Mouse (Mus musculus) embryo, embryonic 9.5 days (tissue): ENCODE results near the gene Nup153.

Experiments used
- DNase-seq: peaks from one replicate; pipeline ENCODE4 v3.0.0-alpha.2; 2017; ENCODE audit errors: extremely low spot score

Nup153 gene

DNA sequence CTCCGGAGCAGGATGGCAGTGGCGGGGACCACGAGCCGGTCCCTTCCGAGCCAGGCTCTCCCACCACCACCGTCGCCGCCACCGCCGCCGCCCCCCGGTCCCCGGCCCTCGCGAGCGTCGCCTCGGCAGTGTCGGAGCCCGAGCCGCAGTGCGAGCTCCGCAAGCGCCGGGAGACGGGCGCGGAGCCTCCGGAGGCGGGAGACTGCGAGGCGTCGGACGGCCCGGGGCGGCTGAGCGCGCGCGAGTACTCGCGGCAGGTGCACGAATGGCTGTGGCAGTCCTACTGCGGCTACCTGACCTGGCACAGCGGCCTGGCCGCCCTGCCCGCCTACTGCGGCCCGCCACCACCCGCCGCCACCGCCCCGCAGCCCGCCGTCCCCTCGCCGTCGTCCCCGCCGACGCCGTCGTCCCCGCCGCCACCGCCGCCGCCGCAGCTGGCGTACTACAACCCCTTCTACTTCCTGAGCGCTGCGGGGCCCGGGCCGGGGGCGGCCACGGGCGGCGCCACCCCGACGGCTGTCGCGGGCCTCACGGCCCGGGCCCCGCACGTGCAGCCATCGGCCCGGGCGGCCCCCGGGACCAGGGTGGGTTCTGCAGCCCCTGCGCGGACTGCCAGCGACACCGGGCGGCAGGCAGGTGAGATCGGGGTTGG lies 58.0 kb downstream of the Nup153 start:
- DNase-seq, result peak; percentile 27

DNA sequence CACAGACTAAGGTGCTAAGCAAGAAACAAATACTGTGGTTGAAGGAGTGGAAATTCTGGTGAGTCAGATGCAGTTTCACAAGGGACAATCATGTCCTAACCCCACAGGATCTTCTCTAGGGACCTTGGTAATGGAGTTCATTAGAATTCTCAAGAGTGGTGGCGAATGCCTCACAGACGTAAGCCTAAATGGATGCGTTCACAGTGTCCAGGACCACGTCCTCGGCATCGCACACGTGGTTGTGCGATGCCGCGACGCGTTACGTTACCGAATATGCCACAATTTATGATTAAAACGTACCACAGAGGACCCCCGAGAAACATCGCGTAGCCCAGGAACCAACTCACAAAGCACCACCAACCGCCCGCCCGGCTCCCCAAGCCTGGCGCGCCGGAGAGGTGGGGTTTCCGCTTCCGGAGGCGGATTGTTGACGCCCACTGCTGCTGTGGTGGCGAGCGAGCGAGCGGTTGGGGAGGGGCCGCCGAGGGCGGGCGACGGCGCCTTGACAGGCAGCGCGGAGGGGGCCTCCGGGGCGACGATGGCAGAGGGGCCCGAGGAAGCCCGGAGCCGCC lies 58.6 kb downstream of the Nup153 start, which contains the start of gene Fam8a1:
Gene Fam8a1 (plus strand): TSS at position 475 of the 572 bp plus-strand sequence.
- peak; percentile 94 for DNase-seq

DNA sequence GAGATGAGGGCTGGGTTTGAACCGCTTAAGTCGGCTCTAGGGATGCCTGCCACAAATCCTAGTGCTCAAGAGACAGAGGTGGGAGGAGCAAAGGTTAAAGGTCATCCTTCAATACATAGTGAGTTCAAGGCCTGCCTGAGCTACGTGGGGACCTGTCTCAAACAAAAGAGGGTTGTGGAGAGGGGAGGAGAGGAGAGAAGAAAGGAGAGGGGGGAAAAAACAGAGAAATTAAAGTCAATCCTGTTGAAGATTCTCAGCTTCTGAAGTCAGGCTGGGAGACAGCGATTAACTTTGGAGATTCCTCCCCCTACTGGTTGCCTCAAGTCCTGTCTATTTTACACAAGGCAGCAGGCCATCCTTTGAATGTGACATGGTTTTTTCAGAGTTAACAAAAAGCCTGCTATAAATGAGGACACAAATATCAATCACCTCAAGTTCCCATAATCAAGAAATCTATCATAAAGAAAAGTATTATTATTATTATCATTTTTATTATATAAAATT lies 64.2 kb downstream of the Nup153 start:
- DNase-seq, result no peak

- DNase-seq, result no peak
These were observed 68.5 kb downstream of the Nup153 start for GRCm38 (mm10) chr13:46659211-46659610.

DNA sequence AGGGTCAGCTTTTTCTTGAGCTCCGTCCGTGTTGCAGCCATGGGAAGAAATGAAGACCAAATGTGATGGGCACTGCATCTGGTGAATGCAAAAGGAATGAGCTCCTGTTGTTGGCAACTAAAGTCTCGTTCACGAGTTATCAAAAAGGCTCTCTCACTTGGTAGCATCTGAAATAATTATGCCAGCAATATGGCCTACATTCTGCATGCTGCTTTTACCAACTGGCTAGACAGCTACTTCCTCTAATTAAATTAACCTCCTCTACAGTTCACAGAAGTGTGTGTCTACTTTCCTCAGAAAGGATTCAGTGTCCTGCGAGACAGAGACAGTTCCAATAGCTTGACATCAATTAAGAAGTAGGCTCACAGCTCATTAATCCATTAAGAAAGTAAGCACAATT lies 73.2 kb downstream of the Nup153 start:
- no peak for DNase-seq

DNA sequence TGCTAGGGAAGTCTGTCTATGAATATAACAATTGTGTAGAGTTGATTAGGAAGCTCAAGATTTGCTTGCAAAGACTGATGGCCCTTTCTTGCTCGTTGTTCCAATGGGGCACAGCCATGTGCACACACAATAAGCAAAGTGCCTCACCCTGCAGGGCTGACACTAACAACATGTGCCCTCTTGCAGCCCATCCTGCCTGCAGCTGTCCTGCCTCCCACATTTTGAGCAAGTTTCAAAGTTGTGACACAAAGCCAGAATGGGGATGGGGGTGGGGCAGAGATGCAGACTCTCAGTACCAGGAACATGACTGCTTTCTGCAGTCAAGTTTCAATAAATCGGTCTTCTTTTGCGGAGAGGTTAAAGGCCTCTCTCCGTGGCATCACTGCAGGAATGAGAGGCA lies 74.1 kb downstream of the Nup153 start:
- DNase-seq, result no peak

DNA sequence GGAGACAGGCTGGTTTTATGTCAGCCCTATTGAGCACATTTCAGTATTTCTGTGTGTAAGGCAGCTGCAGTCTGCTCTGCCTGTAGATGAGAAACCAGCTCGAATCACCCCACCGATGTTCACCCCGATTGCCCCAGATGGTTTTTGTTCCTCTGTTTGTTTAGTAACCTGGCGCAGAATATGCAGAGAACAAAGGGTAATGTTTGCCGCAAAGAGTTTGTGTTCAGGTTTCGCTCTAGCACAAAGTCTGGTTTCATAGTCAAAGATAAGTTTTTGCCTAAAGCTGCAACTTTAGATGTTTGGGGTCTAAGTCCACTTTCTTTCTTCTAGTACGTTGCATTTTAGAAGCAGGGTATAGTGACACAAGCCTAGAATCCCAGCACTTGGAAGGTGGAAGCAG lies 75.1 kb downstream of the Nup153 start:
- DNase-seq, result no peak

- no peak for DNase-seq
These were observed 75.9 kb downstream of the Nup153 start for GRCm38 (mm10) chr13:46651853-46652252.

DNA sequence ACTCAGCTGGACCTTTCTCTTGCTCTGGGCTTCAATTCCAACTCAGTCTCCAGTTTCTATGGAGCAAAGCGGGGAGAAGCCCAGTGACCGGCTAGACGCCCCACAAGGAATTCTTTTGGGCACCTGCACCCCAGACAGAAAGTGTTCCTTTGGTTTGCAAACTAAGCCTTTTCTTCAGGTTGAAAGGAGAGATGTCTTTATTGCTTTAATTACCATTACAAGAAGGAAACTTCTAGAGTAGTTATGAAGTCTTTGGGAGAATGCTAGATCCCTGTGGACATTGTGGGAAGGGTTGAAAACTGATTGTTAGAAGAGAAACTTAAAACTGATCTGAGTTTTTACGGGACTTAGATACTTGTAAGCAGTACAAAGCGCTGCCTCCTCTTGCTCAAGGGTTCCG lies 82.3 kb downstream of the Nup153 start:
- no peak for DNase-seq

GRCm38 (mm10) chr13:46644175-46644574 lies 83.6 kb downstream of the Nup153 start:
- DNase-seq, result no peak

GRCm38 (mm10) chr13:46642318-46642717 lies 85.4 kb downstream of the Nup153 start:
- DNase-seq, result no peak

DNA sequence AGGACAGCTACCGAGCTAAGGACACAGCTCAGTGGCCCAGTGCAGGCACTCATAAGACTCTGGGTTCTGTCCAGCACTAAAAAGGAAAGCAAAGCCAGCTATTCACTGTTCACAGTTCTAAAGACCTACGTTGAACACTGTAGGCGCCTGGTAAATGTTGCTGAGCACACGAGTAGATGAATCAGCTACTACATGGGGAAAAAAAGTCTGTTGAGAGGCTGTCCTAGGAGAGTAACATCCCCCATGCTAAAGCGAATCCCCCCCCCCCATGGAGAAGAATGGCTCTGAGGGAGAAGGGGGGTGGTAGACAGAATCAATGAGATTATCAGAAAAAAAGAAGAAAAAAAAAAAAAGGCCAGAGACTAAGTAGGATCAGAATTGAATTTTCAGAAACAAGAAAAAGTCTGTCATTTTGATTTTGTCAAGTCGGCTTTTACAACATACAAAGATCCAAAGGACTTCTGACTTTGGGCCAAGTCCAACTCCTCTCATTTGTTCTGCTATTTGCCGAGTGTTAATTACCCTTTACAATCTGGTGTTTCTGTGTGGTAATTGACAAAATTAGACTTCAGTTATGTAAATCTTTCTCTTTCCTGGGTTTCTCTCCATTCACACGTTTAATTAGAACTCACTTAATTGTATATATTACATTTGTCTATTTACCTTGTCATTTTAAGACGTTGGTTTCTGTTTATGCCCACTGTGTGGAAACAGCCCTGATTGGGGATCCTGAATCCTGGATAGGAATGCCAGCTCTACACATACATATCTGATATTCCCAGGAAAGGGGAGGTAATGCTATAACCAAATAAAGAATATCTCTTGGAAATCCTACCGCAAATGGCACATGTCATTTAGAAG lies 86.9 kb downstream of the Nup153 start:
- DNase-seq, result no peak

GRCm38 (mm10) chr13:46634133-46634488 lies 93.6 kb downstream of the Nup153 start:
- no peak for DNase-seq

DNA sequence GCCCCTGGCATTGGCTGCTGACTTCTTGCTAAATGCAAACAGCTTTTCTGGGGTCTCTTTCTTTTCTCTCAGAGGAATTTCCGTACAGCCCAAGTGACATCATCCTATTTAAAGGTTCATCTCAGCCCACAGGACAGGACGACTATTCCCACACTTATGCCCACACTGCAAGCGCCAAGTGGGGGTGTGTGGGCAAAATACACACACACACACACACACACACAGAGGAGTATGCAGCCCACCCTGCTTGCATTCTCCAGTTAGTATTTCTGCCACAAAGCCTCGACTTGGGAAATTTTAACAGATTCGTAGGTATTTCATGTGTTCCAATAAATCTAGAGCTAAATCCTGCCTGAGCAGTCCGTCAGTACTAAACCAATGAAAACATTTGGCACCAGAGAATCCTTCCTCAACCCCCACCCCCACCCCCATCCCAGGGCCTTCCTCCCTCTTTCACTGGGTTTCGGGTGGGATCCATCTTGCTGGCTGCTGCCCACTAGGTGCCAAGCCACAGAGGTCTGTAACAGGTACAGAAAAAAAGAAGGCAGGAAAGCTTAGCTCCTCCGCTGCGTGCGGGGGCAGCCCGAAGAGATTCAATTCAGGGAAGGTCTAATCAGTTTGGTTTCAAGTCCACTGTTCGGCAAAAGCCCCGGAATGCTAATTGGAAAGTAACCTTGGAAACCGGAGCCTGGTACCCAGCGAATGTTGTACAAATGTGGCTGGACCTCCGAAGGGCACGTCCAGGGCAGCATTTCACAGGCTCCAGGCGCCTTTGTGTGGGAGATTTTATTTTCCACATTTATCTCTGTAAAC lies 94.2 kb downstream of the Nup153 start:
- DNase-seq, result peak; percentile 55

- no peak for DNase-seq
These were observed 94.9 kb downstream of the Nup153 start for GRCm38 (mm10) chr13:46632796-46633195.
